Mouse (Mus musculus) small intestine, adult 2 months (tissue): Measurements from ENCODE around the gene Trim2. TPM values are rescaled to one million over a fixed set of nuclear protein-coding genes. Genes with fewer than 3 reads are reported as not detected.
A peak's percentile ranks its signal among the peaks of the same experiment; 100 is the strongest.

Experiments
- H3K27ac ChIP-seq: fragments of 200-500 bp; 2 replicates; pipeline ENCODE4 v1.5.1; 2012; ENCODE audit warnings: low read depth, low read length, control low read depth, inconsistent platforms; ENCODE audit not compliant: insufficient read depth
- H3K27me3 ChIP-seq: fragments of 200-500 bp; 2 replicates; pipeline ENCODE4 v1.6.1; 2012; ENCODE audit warnings: mild to moderate bottlenecking, moderate library complexity, low read length, inconsistent platforms; ENCODE audit not compliant: control insufficient read depth, insufficient read depth
- H3K36me3 ChIP-seq: fragments of 200-500 bp; 2 replicates; pipeline ENCODE4 v1.6.1; 2012; ENCODE audit warnings: mild to moderate bottlenecking, low read length, control low read depth, inconsistent platforms; ENCODE audit not compliant: control insufficient read depth, insufficient read depth
- H3K4me1 ChIP-seq: fragments of 200-500 bp; 2 replicates; pipeline ENCODE4 v1.6.1; 2012; ENCODE audit warnings: low read length, inconsistent platforms, mixed read lengths; ENCODE audit not compliant: control insufficient read depth, insufficient read depth, insufficient read length
- H3K4me3 ChIP-seq: fragments of 200-500 bp; 2 replicates; pipeline ENCODE4 v1.5.1; 2012; ENCODE audit warnings: low read depth, mild to moderate bottlenecking, control low read depth, inconsistent platforms, low read length, moderate library complexity
- CTCF ChIP-seq: fragments of 200-500 bp; IDR thresholded peaks from 2 replicates; pipeline ENCODE4 v1.5.1; 2012; ENCODE audit warnings: low read depth, mild to moderate bottlenecking, control low read depth, inconsistent platforms, low read length, moderate library complexity, mixed read lengths; ENCODE audit not compliant: insufficient replicate concordance, insufficient read length; ENCODE audit errors: extremely low read depth
- POLR2A ChIP-seq: fragments of 200-500 bp; IDR thresholded peaks from 2 replicates; pipeline ENCODE4 v1.6.1; 2012; ENCODE audit warnings: low read depth, mild to moderate bottlenecking, control low read depth, inconsistent platforms, low read length, moderate library complexity
- WGBS: fragments of 180-500 bp; shearing (Covaris S2); methylation state at CpG from one replicate; pipeline ENCODE4 v1.1.7; 2018; 5-methylcytosine and 5-hydroxymethylcytosine counted together
- polyA plus RNA-seq: library from polyadenylated mRNA; depleted of rRNA; stranded (reverse); fragments of >200 nt; gene quantifications from 2 replicates; pipeline ENCODE4 v1.2.3, GENCODE M21; 2012

Trim2 gene
- polyA plus RNA-seq, 1 experiment: 52.4 TPM

- H3K36me3 ChIP-seq: no peaks in the 10 kb centered on the region
- H3K27me3 ChIP-seq: no peaks in the 10 kb centered on the region
- H3K27ac ChIP-seq: no peak overlapping the region
- peaks cover 10% of the 10 kb centered on the region; the same call in 1 of the 2 replicates for H3K4me1 ChIP-seq
- TF ChIP-seq POLR2A (no peak), CTCF (no peak)
- no peak overlapping the region for H3K4me3 ChIP-seq
- 29% methylated on average over 6 of the region's 6 CpGs for WGBS
Observed at GRCm38 (mm10) chr3:84324000-84324399, 17.3 kb upstream of the Trim2 start.

GRCm38 (mm10) chr3:84319504-84319903 is 12.8 kb upstream of the Trim2 start:
- 26% methylated on average over 3 of the region's 3 CpGs for WGBS
- TF ChIP-seq POLR2A (no peak), CTCF (no peak)
- Histone ChIP-seq H3K27ac (no peak overlapping the region), H3K27me3 (no peaks in the 10 kb centered on the region), H3K36me3 (no peaks in the 10 kb centered on the region), H3K4me1 (peaks cover 7% of the 10 kb centered on the region), H3K4me3 (no peak overlapping the region)

GRCm38 (mm10) chr3:84318865-84319264 is 12.2 kb upstream of the Trim2 start:
- TF ChIP-seq POLR2A (no peak), CTCF (no peak)
- Histone ChIP-seq H3K27me3 (no peaks in the 10 kb centered on the region), H3K36me3 (no peaks in the 10 kb centered on the region), H3K4me3 (no peak overlapping the region), H3K4me1 (peaks cover 4% of the 10 kb centered on the region), H3K27ac (no peak overlapping the region)
- 63% methylated on average over 4 of the region's 4 CpGs for WGBS

GRCm38 (mm10) chr3:84314651-84315191 is 8.0 kb upstream of the Trim2 start:
- Histone ChIP-seq H3K27me3 (no peaks in the 10 kb centered on the region), H3K4me1 (peaks cover 7% of the 10 kb centered on the region), H3K4me3 (0 out of 2 replicates have a peak overlapping the region, but pooled peaks have one; percentile 2), H3K27ac (no peak overlapping the region), H3K36me3 (no peaks in the 10 kb centered on the region)
- 28% methylated on average over 8 of the region's 8 CpGs for WGBS
- TF ChIP-seq CTCF: no peak
- TF ChIP-seq POLR2A: no peak

GRCm38 (mm10) chr3:84313801-84314541 is 7.3 kb upstream of the Trim2 start:
- Histone ChIP-seq H3K4me1 (peaks cover 7% of the 10 kb centered on the region), H3K27me3 (no peaks in the 10 kb centered on the region), H3K27ac (no peak overlapping the region), H3K4me3 (no peak overlapping the region), H3K36me3 (no peaks in the 10 kb centered on the region)
- 80% methylated on average over 6 of the region's 6 CpGs for WGBS
- TF ChIP-seq POLR2A: no peak
- no peak for TF ChIP-seq CTCF

- TF ChIP-seq POLR2A (no peak), CTCF (no peak)
- Histone ChIP-seq H3K4me3 (no peak overlapping the region), H3K27me3 (no peaks in the 10 kb centered on the region), H3K36me3 (no peaks in the 10 kb centered on the region), H3K27ac (no peak overlapping the region), H3K4me1 (peaks cover 5% of the 10 kb centered on the region)
- WGBS: 44% methylated on average over 18 of the region's 18 CpGs
Observed at GRCm38 (mm10) chr3:84313003-84313800, 6.5 kb upstream of the Trim2 start.

GRCm38 (mm10) chr3:84312326-84312725 is 5.6 kb upstream of the Trim2 start:
- Histone ChIP-seq H3K4me1 (peaks cover 5% of the 10 kb centered on the region), H3K27ac (no peak overlapping the region), H3K36me3 (no peaks in the 10 kb centered on the region), H3K4me3 (no peak overlapping the region), H3K27me3 (no peaks in the 10 kb centered on the region)
- TF ChIP-seq CTCF (no peak), POLR2A (no peak)
- 77% methylated on average over 5 of the region's 5 CpGs for WGBS
